Mouse (Mus musculus) liver, embryonic 16.5 days (tissue): ENCODE results near the gene Gm10663. TPM values are rescaled to one million over a fixed set of nuclear protein-coding genes. Genes with fewer than 3 reads are reported as not detected.

Source experiments
- microRNA-seq: library from miRNA; unstranded; fragments of <30 nt; microRNA quantifications from one replicate; pipeline ENCODE4, GENCODE M21; 2016
- polyA plus RNA-seq: library from polyadenylated mRNA; unstranded; fragments of >200 nt; fragmentation: Nextera tagmentation; extraction: Ambion mirVana; gene quantifications from 2 replicates; pipeline ENCODE4 v1.2.1, GENCODE M21; 2015

Gm10663 gene
- polyA plus RNA-seq, 1 experiment from 2014 or later: not detected

Small RNA genes within 50 kb of the gene (microRNA-seq; reads per million reads assigned to microRNA genes)
- not detected for gene Gm24333

Other genes with a start within 250 kb of the Gm10663 start
- 1.1 and 1.4 TPM in 2 replicates for gene Klhl2, start 225.0 kb upstream of the Gm10663 start, polyA plus RNA-seq
- 11.1 and 11.4 TPM in 2 replicates for gene Tmem192, start 127.8 kb upstream of the Gm10663 start, polyA plus RNA-seq
- gene Trim75, start 87.2 kb upstream of the Gm10663 start, polyA plus RNA-seq: not detected in 2 replicates
- not detected in 2 replicates for gene Trim61, start 56.5 kb upstream of the Gm10663 start, polyA plus RNA-seq
- gene Trim60, start 56.4 kb upstream of the Gm10663 start, polyA plus RNA-seq: not detected in 2 replicates
- gene Apela, start 37.7 kb upstream of the Gm10663 start, polyA plus RNA-seq: 0.12 and 0.13 TPM in 2 replicates
- 0.12 and 0.28 TPM in 2 replicates for gene BC030870, start 54.5 kb downstream of the Gm10663 start, polyA plus RNA-seq